Comparison of ENCODE assay signal across 21 mouse cellular contexts in the genomic region with DNA sequence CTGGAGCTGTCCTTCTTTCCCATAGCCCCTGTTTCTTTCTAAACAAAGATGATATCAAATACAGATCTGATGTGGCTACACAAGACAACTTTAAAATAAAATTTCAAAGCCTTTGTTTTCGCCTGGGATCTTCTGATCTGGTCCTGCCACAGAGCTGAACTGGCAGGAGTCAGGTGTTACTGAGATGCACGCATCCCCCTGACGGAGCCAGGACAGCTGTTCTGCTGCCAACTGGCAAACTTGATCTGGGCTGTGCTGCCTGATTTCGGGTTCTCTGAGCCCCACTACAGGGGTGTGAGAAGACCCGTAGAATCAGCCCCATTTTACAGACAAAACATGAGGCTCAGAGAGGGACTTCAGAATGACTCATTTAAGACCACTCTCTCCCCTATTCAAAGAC. TPM values are rescaled to one million over a fixed set of nuclear protein-coding genes. Genes with fewer than 3 reads are reported as not detected.
DNase-seq lines count a peak whose midpoint lies in the region; ATAC-seq and TF ChIP-seq lines count a peak whose summit lies in the region.
"Had no signal": no experiment of that assay in that cellular context is flagged by ENCODE, and none has a peak within 500 bp of the region (broad histone marks: within the 10 kb centered on the region; RNA-seq: fewer than 3 reads in every experiment).

No protein-coding gene starts in this region.

- no peaks in the 10 kb centered on the region for H3K27me3 ChIP-seq in embryonic facial prominence, embryonic 14.5 days (replicated peaks; ENCODE audit: control insufficient read depth, insufficient read depth, low read length)
- no peaks in the 10 kb centered on the region for H3K27me3 ChIP-seq in embryonic facial prominence, embryonic 10.5 days (replicated peaks; ENCODE audit: low read depth, poor library complexity, severe bottlenecking)
- H3K27me3 ChIP-seq in limb, embryonic 14.5 days (ENCODE audit: control insufficient read depth, insufficient read depth, low read length): no peaks in the 10 kb centered on the region
- no peaks in the 10 kb centered on the region for H3K27me3 ChIP-seq in limb, embryonic 10.5 days (ENCODE audit: low read depth, poor library complexity, severe bottlenecking)
- no peaks in the 10 kb centered on the region for H3K27me3 ChIP-seq in myocyte (ENCODE audit: control insufficient read depth, insufficient read depth, insufficient read length)
- H3K27me3 ChIP-seq: CH12.LX, Patski had no signal

- no peak overlapping the region for H3K4me3 ChIP-seq in embryonic facial prominence, embryonic 14.5 days (ENCODE audit: low read depth, low read length)
- H3K4me3 ChIP-seq in embryonic facial prominence, embryonic 10.5 days: no peak overlapping the region
- H3K4me3 ChIP-seq in limb, embryonic 14.5 days (replicated peaks; ENCODE audit: low read length): no peak overlapping the region
- no peak overlapping the region for H3K4me3 ChIP-seq in limb, embryonic 10.5 days
- H3K4me3 ChIP-seq in myocyte: no peak overlapping the region

- no peak overlapping the region for H3ac ChIP-seq in myocyte (ENCODE audit: control insufficient read depth, insufficient read length)

- no peak overlapping the region for H3K27ac ChIP-seq in embryonic facial prominence, embryonic 14.5 days (replicated peaks; ENCODE audit: low read depth, low read length)
- no peak overlapping the region for H3K27ac ChIP-seq in embryonic facial prominence, embryonic 10.5 days (replicated peaks)
- no peak overlapping the region for H3K27ac ChIP-seq in limb, embryonic 14.5 days (replicated peaks; ENCODE audit: low read depth, low read length)
- H3K27ac ChIP-seq in limb, embryonic 10.5 days: no peak overlapping the region

- H3K4me1 ChIP-seq in embryonic facial prominence, embryonic 14.5 days (ENCODE audit: control insufficient read depth, insufficient read depth, low read length): no peaks in the 10 kb centered on the region
- no peaks in the 10 kb centered on the region for H3K4me1 ChIP-seq in embryonic facial prominence, embryonic 10.5 days
- no peaks in the 10 kb centered on the region for H3K4me1 ChIP-seq in limb, embryonic 14.5 days (ENCODE audit: control insufficient read depth, insufficient read depth, low read length)
- H3K4me1 ChIP-seq in limb, embryonic 10.5 days: no peaks in the 10 kb centered on the region

- no peak for TF ChIP-seq POLR2A in limb, embryonic 14.5 days (IDR thresholded peaks at IDR 0.05; ENCODE audit: borderline replicate concordance, extremely low read depth, insufficient read depth, insufficient read length)
- TF ChIP-seq POLR2A in myocyte (IDR thresholded peaks at IDR 0.05; ENCODE audit: insufficient read length, low read depth): no peak

- no peaks in the 10 kb centered on the region for H3K9me3 ChIP-seq in embryonic facial prominence, embryonic 14.5 days (ENCODE audit: control insufficient read depth, low read length)
- H3K9me3 ChIP-seq in embryonic facial prominence, embryonic 10.5 days: no peaks in the 10 kb centered on the region
- no peaks in the 10 kb centered on the region for H3K9me3 ChIP-seq in limb, embryonic 14.5 days (ENCODE audit: control insufficient read depth, low read length)
- H3K9me3 ChIP-seq in limb, embryonic 10.5 days (replicated peaks): no peaks in the 10 kb centered on the region

- no peaks in the 10 kb centered on the region for H3K36me3 ChIP-seq in embryonic facial prominence, embryonic 14.5 days (ENCODE audit: control insufficient read depth, insufficient read depth, low read length)
- no peaks in the 10 kb centered on the region for H3K36me3 ChIP-seq in embryonic facial prominence, embryonic 10.5 days (replicated peaks)
- no peaks in the 10 kb centered on the region for H3K36me3 ChIP-seq in limb, embryonic 14.5 days (ENCODE audit: control insufficient read depth, insufficient read depth, low read length)
- H3K36me3 ChIP-seq in limb, embryonic 10.5 days: no peaks in the 10 kb centered on the region
- no peaks in the 10 kb centered on the region for H3K36me3 ChIP-seq in myocyte (ENCODE audit: control insufficient read depth, insufficient read depth)
- H3K36me3 ChIP-seq: G1E had no signal

- no peak overlapping the region for H3K9ac ChIP-seq in embryonic facial prominence, embryonic 14.5 days (ENCODE audit: low read depth, low read length)
- H3K9ac ChIP-seq in limb, embryonic 14.5 days (ENCODE audit: low read depth, low read length, severe bottlenecking): no peak overlapping the region

- ATAC-seq in embryonic facial prominence, embryonic 14.5 days (ENCODE audit: low read depth): no peak
- peak; percentile 41; the same call in 1 of the 2 replicates for ATAC-seq in limb, embryonic 14.5 days (ENCODE audit: low FRiP score, low read depth)
- ATAC-seq: activated CD4-positive, CD25-positive, alpha-beta regulatory T cell, adult 4 months; CD4-positive, CD25-positive, alpha-beta regulatory T cell, adult 4 months; Patski had no signal

- DNase-seq in embryonic facial prominence, embryonic 14.5 days (ENCODE audit: low spot score): peak; percentile 31
- DNase-seq in embryonic facial prominence, embryonic 10.5 days (ENCODE audit: low spot score): no peak
- DNase-seq in limb, embryonic 14.5 days (ENCODE audit: low spot score): no peak
- DNase-seq in limb, embryonic 10.5 days (ENCODE audit: low spot score): no peak
- DNase-seq in cerebellum, postnatal 10 days: no peak
- DNase-seq: adrenal gland, adult 2 months; adrenal gland, adult 8-10 months; adrenal gland, postnatal 10 days; adrenal gland, postnatal 14 days; adrenal gland, postnatal 25 days; adrenal gland, postnatal 36 days; B cell, adult 2 months; cerebellum, adult 11 months; cerebellum, adult 11-12 months; cerebellum, adult 18-20 months had no signal

- WGBS in embryonic facial prominence, embryonic 14.5 days: 78% methylated on average over 5 of the region's 5 CpGs
- WGBS in embryonic facial prominence, embryonic 10.5 days: 84% methylated on average over 5 of the region's 5 CpGs
- WGBS in limb, embryonic 14.5 days: 82% methylated on average over 5 of the region's 5 CpGs
- WGBS in limb, embryonic 10.5 days: 78% methylated on average over 5 of the region's 5 CpGs

- no peak overlapping the region for H3K4me2 ChIP-seq in embryonic facial prominence, embryonic 14.5 days (ENCODE audit: low read depth, low read length)
- no peak overlapping the region for H3K4me2 ChIP-seq in limb, embryonic 14.5 days (replicated peaks; ENCODE audit: low read depth, low read length, severe bottlenecking)
- H3K4me2 ChIP-seq in myocyte (ENCODE audit: low read depth): no peak overlapping the region

- peaks cover 12% of the 10 kb centered on the region for H3K79me2 ChIP-seq in myocyte (ENCODE audit: control insufficient read depth, insufficient read depth)

TF ChIP-seq in myocyte, 11 proteins besides CTCF, POLR2A, EP300 and RAD21:
- TF ChIP-seq MYOD1 (IDR thresholded peaks at IDR 0.05; ENCODE audit: control insufficient read depth in 1 of 3, insufficient read length in 2 of 3, low read depth in 2 of 3) (peak in 2 of 3 experiments; percentile 95 to 97), CEBPB (IDR thresholded peaks at IDR 0.05; ENCODE audit: insufficient read depth, poor library complexity, severe bottlenecking) (no peak), TCF3 (IDR thresholded peaks at IDR 0.05; ENCODE audit: insufficient read length, low read depth) (peak; percentile 64), MYOG (IDR thresholded peaks at IDR 0.05; ENCODE audit: control insufficient read depth in 1 of 3, insufficient read depth in 1 of 3, insufficient read length in 2 of 3, low read depth in 2 of 3) (peak; percentile 5 to 94 (median 91)), REST (IDR thresholded peaks at IDR 0.05; ENCODE audit: insufficient read depth, insufficient read length) (no peak), E2F4 (IDR thresholded peaks at IDR 0.05; ENCODE audit: insufficient read depth) (no peak), POLR2AphosphoS2 (IDR thresholded peaks at IDR 0.05; ENCODE audit: insufficient read length, low read depth) (no peak)

RNA-seq across cellular contexts. Expression of a gene that starts 45.6 kb away (rescaled TPM):
- polyA plus RNA-seq in embryonic facial prominence, embryonic 14.5 days (2014; fragmentation: Nextera tagmentation; extraction: Ambion mirVana): 4.3 and 5.3 TPM in 2 replicates
- 1.9 and 2.0 TPM in 2 replicates for polyA plus RNA-seq in embryonic facial prominence, embryonic 10.5 days (2016; fragmentation: Nextera tagmentation; extraction: Ambion mirVana)
- polyA plus RNA-seq in limb, embryonic 14.5 days (2012; rRNA removed): 5.0 and 5.5 TPM in 2 replicates
- polyA plus RNA-seq in limb, embryonic 14.5 days (2014; fragmentation: Nextera tagmentation; extraction: Ambion mirVana): 4.0 and 5.0 TPM in 2 replicates
- 0.45 and 1.2 TPM in 2 replicates for polyA plus RNA-seq in limb, embryonic 10.5 days (2016; fragmentation: Nextera tagmentation; extraction: Ambion mirVana)
- 45.8 TPM for polyA plus RNA-seq in myocyte (2012; fragmentation: generic; extraction: Trizol)
- polyA plus RNA-seq: activated CD4-positive, CD25-positive, alpha-beta regulatory T cell, adult 4 months; CD4-positive, CD25-positive, alpha-beta regulatory T cell, adult 4 months had no signal
